Mouse (Mus musculus): Measurements from ENCODE around the gene Rbm4. TPM values are rescaled to one million over a fixed set of nuclear protein-coding genes. Genes with fewer than 3 reads are reported as not detected.

Gene Rbm4
- total and polyA plus RNA-seq, 3 experiments: 31.4 to 51.6 TPM; not detected in 1

- Histone ChIP-seq H3K4me3 (ENCODE audit: control insufficient read depth in 1 of 2, insufficient read depth in 1 of 2, low read depth in 2 of 2, low read length in 2 of 2) (no peak overlapping the region), H3K9me3 (replicated peaks; ENCODE audit: insufficient read depth, low read length) (no peaks in the 10 kb centered on the region), H3K79me2 (ENCODE audit: control insufficient read depth, insufficient read depth, low read length, poor library complexity) (no peaks in the 10 kb centered on the region), H3K27me3 (ENCODE audit: control insufficient read depth in 1 of 2, insufficient read depth in 2 of 2, low read length in 2 of 2) (no peaks in the 10 kb centered on the region), H3K9ac (ENCODE audit: control insufficient read depth, low read depth, low read length, poor library complexity, severe bottlenecking) (no peak overlapping the region), H3K36me3 (ENCODE audit: control insufficient read depth in 1 of 2, insufficient read depth in 2 of 2, low read length in 2 of 2) (no peaks in the 10 kb centered on the region), H3K4me1 (ENCODE audit: control insufficient read depth in 1 of 2, insufficient read depth in 2 of 2, low read length in 2 of 2) (no peaks in the 10 kb centered on the region), H3K27ac (ENCODE audit: control insufficient read depth, low read depth, low read length) (no peak overlapping the region)
- DNase-seq (ENCODE audit: low read depth, low spot score): no peak
- TF ChIP-seq MAZ (IDR thresholded peaks at IDR 0.05; ENCODE audit: low read depth, low read length): no peak
- no peak for TF ChIP-seq RCOR1 (IDR thresholded peaks at IDR 0.05; ENCODE audit: low read depth, low read length)
- no peak for TF ChIP-seq ZKSCAN1 (IDR thresholded peaks at IDR 0.05; ENCODE audit: low read depth, low read length)
- TF ChIP-seq MEF2A (IDR thresholded peaks at IDR 0.05; ENCODE audit: extremely low read depth, insufficient replicate concordance, low read depth, low read length, poor library complexity, severe bottlenecking): no peak
- TF ChIP-seq MAFK (IDR thresholded peaks at IDR 0.05; ENCODE audit: borderline replicate concordance, low read depth, low read length): no peak
- TF ChIP-seq TCF12 (IDR thresholded peaks at IDR 0.05; ENCODE audit: low read depth, low read length): no peak
- TF ChIP-seq MYB (IDR thresholded peaks at IDR 0.05; ENCODE audit: low read depth, low read length): no peak
- no peak for TF ChIP-seq CHD1 (IDR thresholded peaks at IDR 0.05; ENCODE audit: low read depth, low read length)
- TF ChIP-seq MXI1 (IDR thresholded peaks at IDR 0.05; ENCODE audit: low read depth, low read length): no peak
- no peak for TF ChIP-seq ELF1 (IDR thresholded peaks at IDR 0.05; ENCODE audit: low read depth, low read length)
- no peak for TF ChIP-seq POLR2AphosphoS5 (IDR thresholded peaks at IDR 0.05; ENCODE audit: borderline replicate concordance, low read depth, low read length)
- no peak for TF ChIP-seq SIN3A (IDR thresholded peaks at IDR 0.05; ENCODE audit: low read length)
- TF ChIP-seq GABPA (IDR thresholded peaks at IDR 0.05; ENCODE audit: low read depth, low read length): no peak
- TF ChIP-seq USF2 (IDR thresholded peaks at IDR 0.05; ENCODE audit: borderline replicate concordance in 1 of 2, insufficient read depth in 1 of 2, low read depth in 1 of 2, low read length in 2 of 2): no peak
- no peak for TF ChIP-seq POLR2A (IDR thresholded peaks at IDR 0.05; ENCODE audit: control insufficient read depth in 1 of 2, insufficient read depth in 1 of 2, low read depth in 1 of 2, low read length in 2 of 2, poor library complexity in 1 of 2)
- TF ChIP-seq BHLHE40 (IDR thresholded peaks at IDR 0.05; ENCODE audit: borderline replicate concordance, low read depth, low read length): no peak
- TF ChIP-seq GATA1 (IDR thresholded peaks at IDR 0.05; ENCODE audit: low read depth, low read length): no peak
- TF ChIP-seq ETS1 (IDR thresholded peaks at IDR 0.05; ENCODE audit: low read depth, low read length): no peak
- no peak for TF ChIP-seq MYC (IDR thresholded peaks at IDR 0.05; ENCODE audit: low read depth, low read length)
These were observed 43.7 kb downstream of the Rbm4 start for GRCm38 (mm10) chr19:4749975-4750374.

GRCm38 (mm10) chr19:4748493-4748892, 45.2 kb downstream of the Rbm4 start:
- H3K4me1 ChIP-seq (ENCODE audit: control insufficient read depth in 1 of 2, insufficient read depth in 2 of 2, low read length in 2 of 2): no peaks in the 10 kb centered on the region
- no peaks in the 10 kb centered on the region for H3K9me3 ChIP-seq (replicated peaks; ENCODE audit: insufficient read depth, low read length)
- TF ChIP-seq NELFE (IDR thresholded peaks at IDR 0.05; ENCODE audit: low read depth, low read length) (no peak), MXI1 (IDR thresholded peaks at IDR 0.05; ENCODE audit: low read depth, low read length) (no peak), POLR2AphosphoS5 (IDR thresholded peaks at IDR 0.05; ENCODE audit: borderline replicate concordance, low read depth, low read length) (no peak), SIN3A (IDR thresholded peaks at IDR 0.05; ENCODE audit: low read length) (no peak), POLR2AphosphoS2 (IDR thresholded peaks at IDR 0.05; ENCODE audit: low read length) (no peak), TAL1 (IDR thresholded peaks at IDR 0.05; ENCODE audit: low read length) (no peak), MAZ (IDR thresholded peaks at IDR 0.05; ENCODE audit: low read depth, low read length) (no peak), RCOR1 (IDR thresholded peaks at IDR 0.05; ENCODE audit: low read depth, low read length) (no peak), TCF12 (IDR thresholded peaks at IDR 0.05; ENCODE audit: low read depth, low read length) (no peak), JUND (IDR thresholded peaks at IDR 0.05; ENCODE audit: low read depth, low read length) (no peak), ZMIZ1 (IDR thresholded peaks at IDR 0.05; ENCODE audit: low read depth, low read length) (no peak), USF2 (IDR thresholded peaks at IDR 0.05; ENCODE audit: borderline replicate concordance in 1 of 2, insufficient read depth in 1 of 2, low read depth in 1 of 2, low read length in 2 of 2) (no peak)
- H3K79me2 ChIP-seq (ENCODE audit: control insufficient read depth, insufficient read depth, low read length, poor library complexity): no peaks in the 10 kb centered on the region
- no peaks in the 10 kb centered on the region for H3K27me3 ChIP-seq (ENCODE audit: control insufficient read depth in 1 of 2, insufficient read depth in 2 of 2, low read length in 2 of 2)
- H3K36me3 ChIP-seq (ENCODE audit: control insufficient read depth in 1 of 2, insufficient read depth in 2 of 2, low read length in 2 of 2): no peaks in the 10 kb centered on the region
- no peak overlapping the region for H3K27ac ChIP-seq (ENCODE audit: control insufficient read depth, low read depth, low read length)
- no peak for DNase-seq (ENCODE audit: low read depth, low spot score)
- no peak overlapping the region for H3K4me3 ChIP-seq (ENCODE audit: control insufficient read depth in 1 of 2, insufficient read depth in 1 of 2, low read depth in 2 of 2, low read length in 2 of 2)
- H3K9ac ChIP-seq (ENCODE audit: control insufficient read depth, low read depth, low read length, poor library complexity, severe bottlenecking): no peak overlapping the region
